Mouse (Mus musculus) heart, embryonic 14.5 days (tissue): ENCODE data around the gene Klk1b24. TPM values are rescaled to one million over a fixed set of nuclear protein-coding genes. Genes with fewer than 3 reads are reported as not detected.
"Not testable (repeated sequence)": the region's sequence is repeated elsewhere in the genome, so short reads cannot be mapped to it uniquely, and the experiment has no call there.

Experiments used
- ATAC-seq: fragments of 200-750 bp; cut with Nextera tagmentation; 2 replicates; pipeline ENCODE4 v1.8.0; 2017; ENCODE audit warnings: low read depth, moderate TSS enrichment; ENCODE audit not compliant: insufficient number of reproducible peaks, insufficient read depth, low FRiP score
- H3K27ac ChIP-seq, 2 experiments: fragments of 200-500 bp in 1 of 2; fragments of 300-500 bp in 1 of 2; sonication (generic) in 1 of 2; replicated peaks in 1 of 2; 2 replicates each; pipeline ENCODE4 v1.5.1; 2012 to 2014; ENCODE audit warnings: low read depth in 2 of 2, low read length in 2 of 2, control low read depth in 1 of 2, mild to moderate bottlenecking in 1 of 2, mixed read lengths in 1 of 2; ENCODE audit not compliant: control insufficient read depth in 1 of 2, insufficient read depth in 1 of 2
- H3K27me3 ChIP-seq: fragments of 300-500 bp; sonication (generic); 2 replicates; pipeline ENCODE4 v1.6.1; 2014; ENCODE audit warnings: mild to moderate bottlenecking, low read length, control low read depth; ENCODE audit not compliant: control insufficient read depth, insufficient read depth
- H3K36me3 ChIP-seq: fragments of 300-500 bp; sonication (generic); 2 replicates; pipeline ENCODE4 v1.6.1; 2014; ENCODE audit warnings: mild to moderate bottlenecking, control low read depth, low read length, mixed read lengths; ENCODE audit not compliant: control insufficient read depth, insufficient read depth
- H3K4me1 ChIP-seq, 2 experiments: fragments of 200-500 bp in 1 of 2; fragments of 300-500 bp in 1 of 2; sonication (generic) in 1 of 2; 2 replicates each; pipeline ENCODE4 v1.6.1; 2012 to 2014; ENCODE audit warnings: low read length in 2 of 2, control low read depth in 1 of 2, mixed read lengths in 1 of 2; ENCODE audit not compliant: control insufficient read depth in 2 of 2, insufficient read depth in 2 of 2
- H3K4me2 ChIP-seq: fragments of 300-500 bp; sonication (generic); 2 replicates; pipeline ENCODE4 v1.6.1; 2014; ENCODE audit warnings: mild to moderate bottlenecking, low read length
- H3K4me3 ChIP-seq, 2 experiments: fragments of 200-500 bp in 1 of 2; fragments of 300-500 bp in 1 of 2; sonication (generic) in 1 of 2; 2 replicates each; pipeline ENCODE4 v1.5.1; 2012 to 2014; ENCODE audit warnings: low read length in 2 of 2, mild to moderate bottlenecking in 2 of 2, control low read depth in 1 of 2, low read depth in 1 of 2, moderate library complexity in 1 of 2; ENCODE audit not compliant: control insufficient read depth in 1 of 2, insufficient read depth in 1 of 2
- H3K9ac ChIP-seq: fragments of 300-500 bp; sonication (generic); 2 replicates; pipeline ENCODE4 v1.6.1; 2014; ENCODE audit warnings: mild to moderate bottlenecking, low read length
- H3K9me3 ChIP-seq: fragments of 300-500 bp; sonication (generic); 2 replicates; pipeline ENCODE4 v1.6.1; 2016; ENCODE audit warnings: low read length, control low read depth; ENCODE audit not compliant: control insufficient read depth
- WGBS: fragments of 180-500 bp; shearing (Covaris S2); extraction: QIAGEN DNeasy Blood & Tissue Kit; methylation state at CpG from one replicate; pipeline ENCODE4 v1.1.7; 2014; 5-methylcytosine and 5-hydroxymethylcytosine counted together
- polyA plus RNA-seq: library from polyadenylated mRNA; unstranded; fragments of >200 nt; fragmentation: Nextera tagmentation; extraction: Ambion mirVana; gene quantifications from 2 replicates; pipeline ENCODE4 v1.2.1, GENCODE M21; 2014

Klk1b24 gene
- not detected in 2 replicates for polyA plus RNA-seq

- H3K9ac ChIP-seq, H3K4me1 ChIP-seq, H3K27me3 ChIP-seq, H3K9me3 ChIP-seq, H3K36me3 ChIP-seq, ATAC-seq, H3K4me2 ChIP-seq, H3K27ac ChIP-seq, H3K4me3 ChIP-seq: not testable (repeated sequence)
Observed at GRCm38 (mm10) chr7:44187936-44188335, at the start of gene Klk1b24. Klk1b24 (plus strand) TSS chr7:44188236.

GRCm38 (mm10) chr7:44179299-44180045 is 8.6 kb upstream of the Klk1b24 start:
- Histone ChIP-seq H3K27me3 (no peaks in the 10 kb centered on the region), H3K4me1 (no peaks in the 10 kb centered on the region), H3K9ac (no peak overlapping the region), H3K36me3 (no peaks in the 10 kb centered on the region), H3K4me2 (no peak overlapping the region), H3K4me3 (no peak overlapping the region), H3K9me3 (no peaks in the 10 kb centered on the region), H3K27ac (no peak overlapping the region)
- ATAC-seq, result no peak
- WGBS, result 76% methylated on average over 9 of the region's 9 CpGs

GRCm38 (mm10) chr7:44186516-44186915 is 1.5 kb upstream of the Klk1b24 start:
- not testable (repeated sequence) for H3K27me3 ChIP-seq, H3K4me1 ChIP-seq, H3K27ac ChIP-seq, H3K4me3 ChIP-seq, H3K4me2 ChIP-seq, H3K36me3 ChIP-seq, ATAC-seq, H3K9me3 ChIP-seq, H3K9ac ChIP-seq
- WGBS, result 62% methylated on average over 8 of the region's 8 CpGs

GRCm38 (mm10) chr7:44193466-44193865 is 5.4 kb downstream of the Klk1b24 start:
- not testable (repeated sequence) for H3K9me3 ChIP-seq, H3K9ac ChIP-seq, H3K27me3 ChIP-seq, H3K36me3 ChIP-seq, ATAC-seq, H3K4me3 ChIP-seq, H3K27ac ChIP-seq, H3K4me2 ChIP-seq, H3K4me1 ChIP-seq
- 90% methylated on average over 1 of the region's 1 CpGs for WGBS

- no peak for ATAC-seq
- Histone ChIP-seq H3K36me3 (no peaks in the 10 kb centered on the region), H3K9ac (no peak within 1 kb of the TSS), H3K4me2 (no peak within 1 kb of the TSS), H3K9me3 (no peaks in the 10 kb centered on the region), H3K27ac (no peak within 1 kb of the TSS), H3K4me3 (no peak within 1 kb of the TSS), H3K27me3 (no peaks in the 10 kb centered on the region), H3K4me1 (no peaks in the 10 kb centered on the region)
- 52% methylated on average over 3 of the region's 3 CpGs for WGBS
Observed at GRCm38 (mm10) chr7:44197891-44198290, 9.9 kb downstream of the Klk1b24 start, which contains the start of gene Klk1b3. Klk1b3 (plus strand) TSS chr7:44198191.

- not testable (repeated sequence) for H3K4me3 ChIP-seq, H3K4me1 ChIP-seq, H3K4me2 ChIP-seq, H3K36me3 ChIP-seq, ATAC-seq, H3K27me3 ChIP-seq, H3K9ac ChIP-seq, H3K27ac ChIP-seq, H3K9me3 ChIP-seq
- WGBS, result 47% methylated on average over 3 of the region's 3 CpGs
Observed at GRCm38 (mm10) chr7:44207135-44207534, 19.1 kb downstream of the Klk1b24 start, which contains the start of gene Klk1b4. Klk1b4 (plus strand) TSS chr7:44207435.

- ATAC-seq, result no peak
- H3K4me1 ChIP-seq, result no peaks in the 10 kb centered on the region
- no peak overlapping the region for H3K4me3 ChIP-seq
- H3K27me3 ChIP-seq, result no peaks in the 10 kb centered on the region
- WGBS, result 69% methylated on average over 3 of the region's 3 CpGs
- H3K9ac ChIP-seq, result no peak overlapping the region
- H3K27ac ChIP-seq, result no peak overlapping the region
- H3K36me3 ChIP-seq, result no peaks in the 10 kb centered on the region
- H3K9me3 ChIP-seq, result no peaks in the 10 kb centered on the region
- H3K4me2 ChIP-seq, result no peak overlapping the region
Observed at GRCm38 (mm10) chr7:44208307-44208706, 20.3 kb downstream of the Klk1b24 start.

GRCm38 (mm10) chr7:44215645-44216044 is 27.6 kb downstream of the Klk1b24 start, which contains the start of gene Klk1b5:
Klk1b5 (plus strand) TSS chr7:44215945.
- Histone ChIP-seq H3K4me2 (no peak within 1 kb of the TSS), H3K9me3 (no peaks in the 10 kb centered on the region), H3K4me3 (no peak within 1 kb of the TSS), H3K27me3 (no peaks in the 10 kb centered on the region), H3K36me3 (no peaks in the 10 kb centered on the region), H3K9ac (no peak within 1 kb of the TSS), H3K4me1 (no peaks in the 10 kb centered on the region), H3K27ac (no peak within 1 kb of the TSS)
- WGBS, result 59% methylated on average over 1 of the region's 1 CpGs
- no peak for ATAC-seq
